Mouse (Mus musculus) testis, adult 2 months (tissue): ENCODE data around the gene Dscam. TPM values are rescaled to one million over a fixed set of nuclear protein-coding genes. Genes with fewer than 3 reads are reported as not detected.

Source experiments
- H3K27ac ChIP-seq: fragments of 200-500 bp; 2 replicates; pipeline ENCODE4 v1.5.1; 2012; ENCODE audit warnings: low read depth, low read length; ENCODE audit not compliant: control insufficient read depth, insufficient read depth
- H3K27me3 ChIP-seq: fragments of 200-500 bp; 2 replicates; pipeline ENCODE4 v1.6.1; 2012; ENCODE audit warnings: mild to moderate bottlenecking, low read length, moderate library complexity; ENCODE audit not compliant: control insufficient read depth, insufficient read depth
- H3K36me3 ChIP-seq: fragments of 200-500 bp; 2 replicates; pipeline ENCODE4 v1.6.1; 2012; ENCODE audit warnings: mild to moderate bottlenecking, low read length; ENCODE audit not compliant: control insufficient read depth, insufficient read depth
- H3K4me1 ChIP-seq: fragments of 200-500 bp; 2 replicates; pipeline ENCODE4 v1.6.1; 2012; ENCODE audit warnings: low read length; ENCODE audit not compliant: control insufficient read depth, insufficient read depth
- H3K4me3 ChIP-seq: fragments of 200-500 bp; 2 replicates; pipeline ENCODE4 v1.5.1; 2012; ENCODE audit warnings: low read depth, mild to moderate bottlenecking, low read length, moderate library complexity, mixed read lengths; ENCODE audit not compliant: control insufficient read depth
- CTCF ChIP-seq: fragments of 200-500 bp; IDR thresholded peaks from 2 replicates; pipeline ENCODE4 v1.5.1; 2012; ENCODE audit warnings: low read depth, mild to moderate bottlenecking, inconsistent platforms, low read length, moderate library complexity; ENCODE audit not compliant: control insufficient read depth, insufficient read depth, insufficient replicate concordance
- POLR2A ChIP-seq: fragments of 200-500 bp; IDR thresholded peaks from 2 replicates; pipeline ENCODE4 v1.6.1; 2012; ENCODE audit warnings: low read depth, mild to moderate bottlenecking, inconsistent platforms, low read length, moderate library complexity; ENCODE audit not compliant: control insufficient read depth
- polyA plus RNA-seq: library from polyadenylated mRNA; depleted of rRNA; stranded (reverse); fragments of >200 nt; gene quantifications from 2 replicates; pipeline ENCODE4 v1.2.3, GENCODE M21; 2012

Dscam gene
- polyA plus RNA-seq, 1 experiment, result 0.94 TPM

- no peak overlapping the region for H3K27ac ChIP-seq
- no peaks in the 10 kb centered on the region for H3K36me3 ChIP-seq
- no peaks in the 10 kb centered on the region for H3K4me1 ChIP-seq
- H3K27me3 ChIP-seq, result no peaks in the 10 kb centered on the region
- H3K4me3 ChIP-seq, result no peak overlapping the region
- TF ChIP-seq POLR2A (no peak), CTCF (no peak)
Observed at GRCm38 (mm10) chr16:96720666-96721065, 449.9 kb downstream of the Dscam start.

GRCm38 (mm10) chr16:96718221-96718620 is 452.3 kb downstream of the Dscam start:
- peak; percentile 74; the same call in 1 of the 2 replicates for TF ChIP-seq CTCF
- no peak for TF ChIP-seq POLR2A
- H3K4me1 ChIP-seq, result no peaks in the 10 kb centered on the region

GRCm38 (mm10) chr16:96716633-96717032 is 453.9 kb downstream of the Dscam start:
- no peak for TF ChIP-seq CTCF
- no peak for TF ChIP-seq POLR2A
- Histone ChIP-seq H3K4me3 (no peak overlapping the region), H3K4me1 (no peaks in the 10 kb centered on the region)

More at GRCm38 (mm10) chr16:96718221-96718620, 452.3 kb downstream of the Dscam start:
- Histone ChIP-seq H3K4me3 (no peak overlapping the region), H3K27ac (no peak overlapping the region), H3K27me3 (no peaks in the 10 kb centered on the region), H3K36me3 (no peaks in the 10 kb centered on the region)

GRCm38 (mm10) chr16:96711935-96712334 is 458.6 kb downstream of the Dscam start:
- no peaks in the 10 kb centered on the region for H3K4me1 ChIP-seq
- no peaks in the 10 kb centered on the region for H3K36me3 ChIP-seq
- no peak for TF ChIP-seq POLR2A
- no peak for TF ChIP-seq CTCF
- no peak overlapping the region for H3K27ac ChIP-seq
- no peaks in the 10 kb centered on the region for H3K27me3 ChIP-seq
- H3K4me3 ChIP-seq, result no peak overlapping the region

More at GRCm38 (mm10) chr16:96716633-96717032, 453.9 kb downstream of the Dscam start:
- Histone ChIP-seq H3K36me3 (no peaks in the 10 kb centered on the region), H3K27me3 (no peaks in the 10 kb centered on the region), H3K27ac (no peak overlapping the region)

- no peak overlapping the region for H3K27ac ChIP-seq
- no peak overlapping the region for H3K4me3 ChIP-seq
- H3K36me3 ChIP-seq, result no peaks in the 10 kb centered on the region
- H3K27me3 ChIP-seq, result no peaks in the 10 kb centered on the region
- H3K4me1 ChIP-seq, result no peaks in the 10 kb centered on the region
- TF ChIP-seq POLR2A, result no peak
- no peak for TF ChIP-seq CTCF
Observed at GRCm38 (mm10) chr16:96700551-96700950, 470.0 kb downstream of the Dscam start.

- Histone ChIP-seq H3K4me1 (no peaks in the 10 kb centered on the region), H3K27ac (no peak overlapping the region), H3K36me3 (no peaks in the 10 kb centered on the region), H3K27me3 (no peaks in the 10 kb centered on the region), H3K4me3 (no peak overlapping the region)
- TF ChIP-seq POLR2A (no peak), CTCF (no peak)
Observed at GRCm38 (mm10) chr16:96695882-96696281, 474.7 kb downstream of the Dscam start.

- Histone ChIP-seq H3K36me3 (no peaks in the 10 kb centered on the region), H3K4me3 (no peak overlapping the region), H3K4me1 (no peaks in the 10 kb centered on the region), H3K27ac (no peak overlapping the region), H3K27me3 (no peaks in the 10 kb centered on the region)
- no peak for TF ChIP-seq CTCF
- no peak for TF ChIP-seq POLR2A
Observed at GRCm38 (mm10) chr16:96691576-96691975, 479.0 kb downstream of the Dscam start.

GRCm38 (mm10) chr16:96690052-96690451 is 480.5 kb downstream of the Dscam start:
- Histone ChIP-seq H3K36me3 (no peaks in the 10 kb centered on the region), H3K27ac (no peak overlapping the region), H3K27me3 (no peaks in the 10 kb centered on the region), H3K4me1 (no peaks in the 10 kb centered on the region), H3K4me3 (no peak overlapping the region)
- no peak for TF ChIP-seq POLR2A
- TF ChIP-seq CTCF, result no peak
